Mouse (Mus musculus) C2C12 (cell line): ENCODE measurements around the gene Syce3. TPM values are rescaled to one million over a fixed set of nuclear protein-coding genes. Genes with fewer than 3 reads are reported as not detected.
"Not testable (repeated sequence)": the region's sequence is repeated elsewhere in the genome, so short reads cannot be mapped to it uniquely, and the experiment has no call there.

Experiments used
- H3K27me3 ChIP-seq: one replicate; pipeline ENCODE4 v1.6.1; 2011; ENCODE audit not compliant: control insufficient read depth, insufficient read depth, insufficient read length
- H3K36me3 ChIP-seq: one replicate; pipeline ENCODE4 v1.6.1; 2011; ENCODE audit not compliant: control insufficient read depth, insufficient read depth
- H3K4me3 ChIP-seq: one replicate; pipeline ENCODE4 v1.5.1; 2011; ENCODE audit warnings: mild to moderate bottlenecking, control low read depth; ENCODE audit not compliant: poor library complexity, insufficient read depth, severe bottlenecking
- H3K79me2 ChIP-seq: one replicate; pipeline ENCODE4 v1.6.1; 2011; ENCODE audit not compliant: control insufficient read depth, insufficient read depth
- H3K79me3 ChIP-seq: one replicate; pipeline ENCODE4 v1.6.1; 2011; ENCODE audit warnings: low read depth, control low read depth
- H3ac ChIP-seq: one replicate; pipeline ENCODE3; 2011; ENCODE audit warnings: low read depth; ENCODE audit not compliant: control insufficient read depth, insufficient read length
- CEBPB ChIP-seq: IDR thresholded peaks from one replicate; pipeline ENCODE4 v1.6.1; 2011; ENCODE audit warnings: low read depth, mild to moderate bottlenecking, control low read depth, moderate library complexity
- CTCF ChIP-seq: IDR thresholded peaks from one replicate; pipeline ENCODE4 v1.5.1; 2011; ENCODE audit not compliant: control insufficient read depth, insufficient read depth, insufficient read length
- FOSL1 ChIP-seq: IDR thresholded peaks from one replicate; pipeline ENCODE4 v1.8.0; 2011; ENCODE audit warnings: mild to moderate bottlenecking, low read length; ENCODE audit not compliant: poor library complexity, insufficient read depth, severe bottlenecking
- MAX ChIP-seq: IDR thresholded peaks from one replicate; pipeline ENCODE4 v1.6.1; 2011; ENCODE audit warnings: mild to moderate bottlenecking, control low read depth
- MYOD1 ChIP-seq: IDR thresholded peaks from one replicate; pipeline ENCODE4 v1.6.1; 2011; ENCODE audit warnings: low read depth; ENCODE audit not compliant: control insufficient read depth, insufficient read length
- MYOG ChIP-seq: IDR thresholded peaks from one replicate; pipeline ENCODE4 v1.6.1; 2011; ENCODE audit not compliant: control insufficient read depth, insufficient read length; ENCODE audit errors: extremely low read depth
- USF1 ChIP-seq: IDR thresholded peaks from one replicate; pipeline ENCODE4 v1.6.1; 2011; ENCODE audit warnings: low read depth, mild to moderate bottlenecking, control low read depth, moderate library complexity
- polyA plus RNA-seq: library from polyadenylated mRNA; unstranded; fragments of >200 nt; fragmentation: generic; extraction: Trizol; gene quantifications from one replicate; pipeline ENCODE4 v1.2.1, GENCODE M21; 2012; ENCODE audit warnings: missing spikeins

Syce3 gene
- polyA plus RNA-seq, 1 experiment, result not detected

DNA sequence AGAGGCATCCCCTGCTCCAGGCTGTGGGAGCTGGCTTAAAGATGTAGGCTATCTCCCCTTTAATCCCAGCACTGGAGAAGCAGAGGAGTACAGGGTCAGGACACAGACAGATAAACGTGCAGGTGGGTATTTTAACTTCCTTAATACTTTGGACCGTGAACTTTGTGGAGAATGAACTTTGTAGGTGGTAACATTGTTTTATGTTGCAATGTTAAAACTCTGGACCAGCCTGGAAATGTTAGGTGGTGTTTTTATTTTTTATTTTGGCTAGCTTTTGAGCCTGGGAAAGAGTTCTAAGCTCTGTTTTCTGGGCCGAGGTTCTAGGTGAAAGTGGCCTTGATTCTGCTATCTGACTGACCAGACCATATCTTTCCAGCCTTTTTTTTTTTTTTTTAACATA lies 21.0 kb upstream of the Syce3 start:
- Histone ChIP-seq H3K79me3 (peaks cover 9% of the 10 kb centered on the region), H3ac (no peak overlapping the region), H3K27me3 (no peaks in the 10 kb centered on the region), H3K79me2 (peaks cover 17% of the 10 kb centered on the region), H3K36me3 (peaks cover 7% of the 10 kb centered on the region), H3K4me3 (no peak overlapping the region)
- TF ChIP-seq MAX, result no peak
- no peak for TF ChIP-seq FOSL1
- no peak for TF ChIP-seq CEBPB
- TF ChIP-seq MYOG, result no peak
- no peak for TF ChIP-seq CTCF
- no peak for TF ChIP-seq USF1

DNA sequence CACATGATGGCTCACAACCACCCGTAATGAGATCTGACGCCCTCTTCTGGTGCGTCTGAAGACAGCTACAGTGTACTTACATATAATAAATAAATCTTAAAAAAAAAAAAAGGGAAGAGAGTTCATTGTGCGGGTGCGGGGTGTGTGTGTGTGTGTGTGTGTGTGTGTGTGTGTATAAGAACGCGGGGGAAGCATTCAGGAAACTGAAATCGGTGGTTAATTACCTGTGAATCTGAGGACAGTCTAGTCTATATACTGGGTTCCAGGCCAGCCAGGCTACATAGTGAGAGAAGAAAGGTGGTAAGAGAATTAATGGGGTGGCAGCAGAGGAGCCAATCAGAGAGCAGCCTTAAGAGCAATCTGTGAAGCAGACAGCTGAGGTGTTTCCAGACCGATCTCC lies 20.5 kb upstream of the Syce3 start:
- H3K79me3 ChIP-seq, H3ac ChIP-seq, H3K27me3 ChIP-seq: not testable (repeated sequence)
- peak overlapping the region; percentile 98 for H3K4me3 ChIP-seq
- H3K36me3 ChIP-seq, result peaks cover 12% of the 10 kb centered on the region
- H3K79me2 ChIP-seq, result peaks cover 17% of the 10 kb centered on the region

DNA sequence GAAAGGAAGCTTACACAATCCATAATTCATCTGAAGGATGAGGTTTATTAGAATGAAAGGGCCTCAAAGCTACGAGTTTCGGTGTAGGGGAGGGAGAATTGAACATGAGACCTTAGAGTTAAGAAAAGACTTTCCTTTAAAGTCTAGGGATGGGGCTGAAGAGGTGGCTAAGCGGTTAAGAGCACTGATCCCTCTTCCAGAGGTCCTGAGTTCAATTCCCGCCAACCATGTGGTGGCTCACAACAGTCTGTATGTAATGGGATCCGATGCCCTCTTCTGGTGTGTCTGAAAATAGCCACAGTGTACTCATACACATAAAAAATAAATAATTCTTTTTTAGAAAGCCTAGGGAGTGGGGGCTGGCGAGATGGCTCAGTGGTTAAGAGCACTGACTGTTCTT lies 20.0 kb upstream of the Syce3 start:
- TF ChIP-seq CEBPB (no peak), MAX (no peak), CTCF (no peak), MYOG (no peak), MYOD1 (no peak), USF1 (no peak), FOSL1 (no peak)
- Histone ChIP-seq H3K79me2 (peaks cover 17% of the 10 kb centered on the region), H3K4me3 (peak overlapping the region; percentile 98), H3K36me3 (peaks cover 15% of the 10 kb centered on the region), H3ac (peak overlapping the region; percentile 63), H3K27me3 (no peaks in the 10 kb centered on the region), H3K79me3 (peaks cover 9% of the 10 kb centered on the region)

DNA sequence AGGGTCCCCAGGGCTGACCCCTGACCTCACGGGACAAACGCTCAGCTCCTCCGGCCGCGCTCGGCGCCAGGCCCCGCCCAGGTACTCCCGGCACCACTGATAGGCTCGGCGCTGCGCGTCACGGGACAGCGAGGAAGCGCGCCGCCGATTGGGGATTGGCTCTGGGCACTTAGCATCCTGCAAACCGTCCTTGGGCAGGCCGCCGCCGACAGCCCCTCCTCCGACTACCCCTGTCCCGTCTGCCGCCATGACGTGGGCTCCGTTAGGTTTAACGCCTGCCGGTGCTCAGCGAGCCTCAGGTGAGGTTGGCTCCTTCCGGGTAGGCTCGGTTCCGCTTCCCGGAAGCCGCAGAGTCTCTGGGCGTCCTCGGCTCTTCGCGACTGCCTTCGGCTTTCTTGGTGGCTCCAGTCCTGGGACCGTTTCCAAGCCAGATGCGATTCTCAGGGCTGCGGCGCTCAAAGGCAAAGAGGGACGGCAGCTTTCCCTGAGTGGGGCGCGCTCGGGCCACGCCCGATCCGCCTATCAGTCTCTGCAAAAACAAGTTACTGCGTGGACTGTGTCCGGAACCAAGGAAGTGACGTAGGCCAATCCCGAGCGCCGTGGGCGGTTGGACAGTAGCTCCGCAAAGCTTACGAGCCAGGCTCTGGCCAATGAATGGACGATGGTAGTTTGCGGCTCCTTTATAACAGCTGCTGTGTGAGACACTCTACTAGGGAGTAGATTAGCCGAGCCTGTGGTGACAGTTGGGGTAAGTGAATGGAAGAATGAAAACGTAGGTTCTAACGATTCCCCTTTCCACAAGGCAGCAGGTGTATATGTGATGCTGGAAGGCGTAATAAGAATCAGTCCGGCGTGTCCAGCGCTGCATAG lies 19.3 kb upstream of the Syce3 start, which contains the start of the genes C730034F03Rik, Gm44502 and Chkb:
Gene C730034F03Rik, plus strand, starts transcription at position 238 of the 870 bp plus-strand sequence.
Gene Gm44502, minus strand, starts transcription at position 345 of the 870 bp plus-strand sequence.
Gene Chkb, minus strand, starts transcription at position 557 of the 870 bp plus-strand sequence.
- Histone ChIP-seq H3K36me3 (peaks cover 15% of the 10 kb centered on the region), H3ac (peak within 1 kb of the TSS; percentile 90), H3K27me3 (no peaks in the 10 kb centered on the region), H3K4me3 (peak within 1 kb of the TSS; percentile 98), H3K79me2 (peaks cover 17% of the 10 kb centered on the region), H3K79me3 (peaks cover 9% of the 10 kb centered on the region)
- TF ChIP-seq MYOD1 (peak; percentile 46), MYOG (no peak), MAX (peak; percentile 72), USF1 (peak; percentile 40), FOSL1 (no peak), CEBPB (no peak), CTCF (no peak)

DNA sequence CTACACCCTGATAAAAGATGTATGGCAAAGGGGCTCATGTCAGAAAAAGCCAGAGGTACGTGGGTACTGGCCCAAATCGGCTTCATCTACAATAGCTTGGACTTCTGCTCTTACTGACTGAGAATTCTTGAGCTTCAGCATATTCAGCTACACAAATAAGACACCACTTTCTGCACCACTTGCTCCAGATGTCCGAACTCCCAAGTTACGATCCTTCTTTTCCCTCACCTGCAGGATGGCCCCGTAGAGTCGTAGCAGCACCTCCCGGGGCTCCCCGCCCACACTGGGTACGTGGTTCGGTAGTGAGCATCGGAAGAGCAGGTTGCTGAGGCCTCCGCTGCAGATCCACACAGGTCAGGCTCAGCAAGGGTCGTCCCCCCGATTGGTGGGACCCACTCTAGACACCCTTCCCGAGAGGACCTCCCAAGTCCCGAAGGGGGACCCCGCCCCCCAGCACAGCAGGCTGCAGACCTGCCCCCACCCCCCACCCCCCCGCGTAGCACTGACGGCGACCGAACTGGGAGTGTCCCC lies 18.6 kb upstream of the Syce3 start:
- peaks cover 19% of the 10 kb centered on the region for H3K36me3 ChIP-seq
- H3K27me3 ChIP-seq, result no peaks in the 10 kb centered on the region
- peak overlapping the region; percentile 90 for H3ac ChIP-seq
- H3K79me2 ChIP-seq, result peaks cover 17% of the 10 kb centered on the region
- H3K79me3 ChIP-seq, result peaks cover 9% of the 10 kb centered on the region
- peak overlapping the region; percentile 98 for H3K4me3 ChIP-seq
- no peak for TF ChIP-seq USF1
- TF ChIP-seq CEBPB, result no peak
- no peak for TF ChIP-seq MYOD1
- TF ChIP-seq MYOG, result no peak
- no peak for TF ChIP-seq CTCF
- TF ChIP-seq MAX, result no peak
- TF ChIP-seq FOSL1, result no peak
